Mouse (Mus musculus): Measurements from ENCODE around the gene Glrb. TPM values are rescaled to one million over a fixed set of nuclear protein-coding genes. Genes with fewer than 3 reads are reported as not detected.

Gene Glrb
- polyA plus RNA-seq, 1 experiment from 2014 or later = 13.6 TPM

DNA sequence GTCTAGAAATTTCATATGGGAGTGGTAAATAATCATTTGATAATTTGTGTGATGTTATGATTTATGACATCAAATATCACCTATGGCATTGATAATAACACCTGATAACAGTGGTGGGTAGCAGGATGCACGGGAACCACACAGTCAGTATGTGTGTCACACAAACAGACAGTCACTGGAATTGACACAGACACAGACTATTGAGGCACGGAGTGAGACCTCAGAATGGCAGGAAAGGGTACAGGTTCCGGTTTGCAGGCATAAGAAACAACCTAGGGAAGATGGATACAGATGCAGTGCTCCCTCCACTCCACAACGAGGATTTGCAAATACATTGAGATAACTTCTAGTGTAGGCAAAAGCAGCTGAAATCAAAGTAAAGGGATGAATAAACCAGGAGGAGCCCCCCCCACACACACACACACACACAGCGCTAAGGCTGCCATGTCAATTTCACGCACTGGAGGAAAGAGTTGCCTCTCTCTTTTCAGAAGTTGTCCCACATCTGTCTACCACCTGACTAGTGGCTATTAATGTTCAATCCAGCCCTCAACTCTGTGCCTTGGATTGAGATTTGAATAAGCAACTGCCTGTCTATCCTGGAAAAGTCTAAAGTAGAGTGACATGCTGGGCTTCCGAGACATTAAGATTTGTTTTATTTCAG is 38.6 kb downstream of the Glrb start:
- H3K9ac ChIP-seq = no peak overlapping the region
- no peaks in the 10 kb centered on the region for H3K9me3 ChIP-seq
- no peak overlapping the region for H3K27ac ChIP-seq
- H3K4me3 ChIP-seq = no peak overlapping the region
- no peak overlapping the region for H3K4me2 ChIP-seq (replicated peaks)
- no peaks in the 10 kb centered on the region for H3K4me1 ChIP-seq
- H3K27me3 ChIP-seq (replicated peaks) = no peaks in the 10 kb centered on the region
- H3K36me3 ChIP-seq = no peaks in the 10 kb centered on the region
- no peak for ATAC-seq (ENCODE audit: low FRiP score, low read depth)
- WGBS = 75% methylated on average over 7 of the region's 7 CpGs

DNA sequence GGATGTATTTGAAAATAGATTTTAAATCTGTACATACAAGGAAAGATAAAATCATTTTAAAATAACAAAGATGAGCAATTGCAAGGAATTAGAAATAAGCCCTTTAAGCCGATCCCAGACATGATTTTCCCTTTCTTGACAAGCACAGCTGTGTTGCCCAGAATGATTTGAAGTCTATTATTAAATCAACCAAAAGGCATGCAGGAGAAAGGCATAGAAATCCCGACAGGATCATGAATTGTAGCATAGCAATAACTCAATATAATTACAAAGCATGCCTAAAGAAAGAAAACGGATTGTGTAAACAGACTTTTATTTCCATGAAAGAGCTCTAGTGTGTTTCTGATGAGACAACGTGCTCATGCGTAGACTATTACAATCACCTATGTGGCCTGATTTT is 39.4 kb downstream of the Glrb start:
- Histone ChIP-seq H3K27me3 (replicated peaks) (no peaks in the 10 kb centered on the region), H3K4me1 (no peaks in the 10 kb centered on the region), H3K36me3 (no peaks in the 10 kb centered on the region), H3K4me2 (replicated peaks) (no peak overlapping the region), H3K9ac (no peak overlapping the region), H3K27ac (no peak overlapping the region), H3K4me3 (no peak overlapping the region), H3K9me3 (no peaks in the 10 kb centered on the region)
- 29% methylated on average over 5 of the region's 5 CpGs for WGBS
- ATAC-seq (ENCODE audit: low FRiP score, low read depth) = no peak

DNA sequence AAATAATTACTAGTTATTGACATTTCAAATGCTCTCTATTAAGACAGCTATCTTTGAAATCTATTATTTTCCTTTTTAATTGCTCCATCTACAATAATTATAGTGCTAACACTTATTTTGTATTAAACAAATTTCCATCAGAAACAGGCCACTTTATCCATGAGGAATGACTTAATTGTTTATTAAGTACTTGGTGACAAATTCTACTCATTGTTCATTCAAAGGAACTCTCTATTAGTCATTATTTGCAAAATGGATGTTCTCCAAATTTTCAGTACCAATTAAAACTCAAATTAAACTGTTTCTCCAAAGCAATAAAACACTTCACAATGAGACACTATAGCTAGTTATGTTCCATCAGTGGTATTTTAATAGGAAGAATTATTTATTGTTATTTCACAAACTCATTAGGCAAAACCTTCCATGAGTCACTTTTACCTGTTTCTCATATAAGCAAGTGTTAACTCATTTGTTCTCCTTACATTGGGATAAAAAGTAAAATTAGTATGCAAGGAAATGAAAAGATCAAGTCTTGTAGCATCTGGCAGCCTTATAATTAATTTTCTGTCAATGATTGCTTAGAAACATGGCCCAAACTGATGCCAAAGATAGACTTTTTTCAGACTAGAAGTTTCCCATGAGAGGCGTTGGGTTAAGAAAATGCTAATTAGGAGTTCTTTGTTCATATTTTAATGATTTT is 41.8 kb downstream of the Glrb start:
- no peaks in the 10 kb centered on the region for H3K9me3 ChIP-seq
- no peaks in the 10 kb centered on the region for H3K27me3 ChIP-seq (replicated peaks)
- 90% methylated on average over 1 of the region's 1 CpGs for WGBS
- no peak overlapping the region for H3K4me2 ChIP-seq (replicated peaks)
- ATAC-seq (ENCODE audit: low FRiP score, low read depth) = no peak
- H3K27ac ChIP-seq = no peak overlapping the region
- H3K4me3 ChIP-seq = no peak overlapping the region
- no peaks in the 10 kb centered on the region for H3K4me1 ChIP-seq
- H3K36me3 ChIP-seq = no peaks in the 10 kb centered on the region
- H3K9ac ChIP-seq = no peak overlapping the region

DNA sequence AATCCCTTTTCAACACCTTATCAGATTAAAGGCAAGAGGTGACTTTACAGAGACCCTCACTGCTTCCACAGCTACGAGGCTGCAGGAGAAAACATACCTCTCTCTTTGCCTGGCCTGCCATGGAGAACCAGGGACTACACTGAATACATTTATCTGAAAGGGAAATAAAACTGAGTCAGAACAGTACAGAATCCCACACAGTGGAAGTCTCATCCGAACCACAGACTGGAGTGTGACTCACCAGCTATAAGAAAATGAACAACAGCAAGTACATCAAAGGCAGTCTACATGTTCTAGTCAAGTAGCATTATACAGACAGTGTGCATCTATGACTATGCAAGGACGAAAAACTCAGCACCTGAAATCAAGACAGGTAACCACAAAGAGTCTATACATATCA is 46.1 kb downstream of the Glrb start:
- WGBS = 87% methylated on average over 3 of the region's 3 CpGs
- H3K27ac ChIP-seq = no peak overlapping the region
- no peak for ATAC-seq (ENCODE audit: low FRiP score, low read depth)

DNA sequence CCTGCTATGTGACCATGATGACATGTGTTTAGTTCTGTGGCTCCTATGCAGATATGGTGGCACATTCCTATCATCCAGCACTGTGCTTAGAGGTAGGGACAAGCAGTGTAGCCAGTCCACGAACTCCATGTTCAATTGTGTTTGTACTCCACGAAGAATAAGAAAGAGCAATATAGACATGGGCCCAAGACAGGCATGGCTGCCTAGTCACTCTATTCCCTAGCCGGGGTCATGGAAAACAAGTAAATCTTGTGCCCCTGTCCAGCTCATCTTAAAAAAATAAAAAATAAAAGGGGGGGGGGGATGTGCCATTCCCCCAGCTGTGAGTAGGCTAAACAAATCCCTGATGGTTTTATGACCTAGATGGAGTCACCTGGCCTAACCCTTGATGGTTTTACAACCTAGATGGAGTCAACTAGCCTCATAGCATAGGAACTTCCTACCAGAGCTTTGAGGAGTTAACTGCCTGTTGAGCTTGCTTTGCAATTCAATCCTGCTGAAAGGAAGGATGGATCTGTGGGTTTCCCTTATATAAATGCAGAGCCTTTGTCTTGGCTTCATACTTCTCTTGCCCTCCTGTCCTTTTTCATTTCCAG is 60.5 kb downstream of the Glrb start:
- no peaks in the 10 kb centered on the region for H3K4me1 ChIP-seq
- H3K4me2 ChIP-seq (replicated peaks) = no peak overlapping the region
- H3K9ac ChIP-seq = no peak overlapping the region
- H3K27me3 ChIP-seq (replicated peaks) = no peaks in the 10 kb centered on the region
- no peak overlapping the region for H3K27ac ChIP-seq
- H3K36me3 ChIP-seq = no peaks in the 10 kb centered on the region
- H3K9me3 ChIP-seq = no peaks in the 10 kb centered on the region
- no peak for ATAC-seq (ENCODE audit: low FRiP score, low read depth)
- no peak overlapping the region for H3K4me3 ChIP-seq
- 85% methylated on average over 3 of the region's 3 CpGs for WGBS

More for the DNA sequence above, 46.1 kb downstream of the Glrb start:
- no peaks in the 10 kb centered on the region for H3K36me3 ChIP-seq
- no peak overlapping the region for H3K9ac ChIP-seq
- H3K27me3 ChIP-seq (replicated peaks) = no peaks in the 10 kb centered on the region
- H3K4me2 ChIP-seq (replicated peaks) = no peak overlapping the region
- H3K9me3 ChIP-seq = no peaks in the 10 kb centered on the region
- no peak overlapping the region for H3K4me3 ChIP-seq
- H3K4me1 ChIP-seq = no peaks in the 10 kb centered on the region

DNA sequence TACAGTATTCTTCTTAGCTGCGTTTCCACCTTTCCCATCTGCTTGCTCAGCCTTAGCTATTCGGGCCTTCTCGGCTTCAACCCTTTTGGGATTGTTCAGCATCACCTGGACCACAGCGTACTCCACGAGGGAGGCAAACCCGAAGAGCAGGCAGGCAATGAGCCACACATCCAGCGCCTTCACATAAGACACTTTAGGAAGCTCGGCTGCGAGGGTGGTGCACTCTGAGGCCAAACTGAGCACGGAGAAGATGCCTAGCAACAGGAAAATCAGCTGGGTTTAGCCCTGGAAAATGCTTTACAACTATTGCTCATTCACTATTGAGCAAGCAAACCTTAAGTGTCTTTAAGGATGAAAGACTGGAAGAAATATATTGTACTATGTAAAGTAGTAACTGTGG is 62.5 kb downstream of the Glrb start:
- no peak overlapping the region for H3K27ac ChIP-seq
- no peaks in the 10 kb centered on the region for H3K27me3 ChIP-seq (replicated peaks)
- 84% methylated on average over 10 of the region's 10 CpGs for WGBS
- no peak overlapping the region for H3K9ac ChIP-seq
- ATAC-seq (ENCODE audit: low FRiP score, low read depth) = no peak
- H3K4me2 ChIP-seq (replicated peaks) = no peak overlapping the region
- H3K9me3 ChIP-seq = no peaks in the 10 kb centered on the region
- H3K4me3 ChIP-seq = no peak overlapping the region
- no peaks in the 10 kb centered on the region for H3K4me1 ChIP-seq
- H3K36me3 ChIP-seq = no peaks in the 10 kb centered on the region

DNA sequence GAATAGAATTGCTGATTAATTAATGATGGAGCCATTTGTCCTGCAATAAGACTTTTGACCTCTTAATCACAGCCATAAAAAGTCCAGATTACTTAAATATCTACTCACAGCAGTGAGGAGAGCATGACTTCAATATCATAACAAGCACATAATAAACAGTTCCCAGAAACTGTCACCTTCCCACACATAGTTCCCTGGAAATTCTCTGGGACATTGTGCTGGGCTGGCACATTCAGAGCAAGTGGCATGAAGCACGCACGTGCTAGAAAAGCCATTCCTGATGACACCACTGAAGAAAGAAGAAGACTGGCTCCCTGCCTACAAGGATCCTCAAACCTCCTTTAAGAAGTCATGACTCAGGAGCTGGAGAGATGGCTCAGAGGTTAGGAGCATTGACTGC is 67.8 kb downstream of the Glrb start:
- no peaks in the 10 kb centered on the region for H3K36me3 ChIP-seq
- H3K4me3 ChIP-seq = no peak overlapping the region
- H3K27ac ChIP-seq = no peak overlapping the region
- no peak overlapping the region for H3K4me2 ChIP-seq (replicated peaks)
- H3K9ac ChIP-seq = no peak overlapping the region
- no peaks in the 10 kb centered on the region for H3K27me3 ChIP-seq (replicated peaks)
- ATAC-seq (ENCODE audit: low FRiP score, low read depth) = no peak
- H3K9me3 ChIP-seq = no peaks in the 10 kb centered on the region
- H3K4me1 ChIP-seq = no peaks in the 10 kb centered on the region
- WGBS = 78% methylated on average over 2 of the region's 2 CpGs

DNA sequence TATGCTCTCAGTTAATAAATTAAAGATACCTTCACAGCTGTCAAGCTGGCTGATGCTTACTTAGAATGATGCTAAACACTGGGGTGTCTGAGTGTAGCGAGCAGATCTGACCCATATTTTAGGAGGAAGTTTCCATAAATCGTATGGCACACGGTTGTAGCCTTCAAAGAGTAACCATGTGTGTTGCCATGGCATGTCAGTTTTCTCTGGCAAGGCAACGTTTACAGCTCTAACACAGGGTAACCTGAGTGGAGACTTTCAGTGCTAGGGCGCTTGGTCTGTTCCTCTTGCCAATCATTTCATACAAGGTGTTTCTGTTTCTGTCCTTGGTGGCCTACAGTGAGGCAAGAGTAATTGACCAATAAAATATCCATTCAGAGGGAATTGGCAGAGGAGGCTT is 73.6 kb downstream of the Glrb start:
- Histone ChIP-seq H3K4me2 (replicated peaks) (no peak overlapping the region), H3K36me3 (no peaks in the 10 kb centered on the region), H3K27me3 (replicated peaks) (no peaks in the 10 kb centered on the region), H3K9me3 (no peaks in the 10 kb centered on the region), H3K4me1 (no peaks in the 10 kb centered on the region), H3K4me3 (no peak overlapping the region), H3K27ac (no peak overlapping the region), H3K9ac (no peak overlapping the region)
- no peak for ATAC-seq (ENCODE audit: low FRiP score, low read depth)
- WGBS = 75% methylated on average over 5 of the region's 5 CpGs

DNA sequence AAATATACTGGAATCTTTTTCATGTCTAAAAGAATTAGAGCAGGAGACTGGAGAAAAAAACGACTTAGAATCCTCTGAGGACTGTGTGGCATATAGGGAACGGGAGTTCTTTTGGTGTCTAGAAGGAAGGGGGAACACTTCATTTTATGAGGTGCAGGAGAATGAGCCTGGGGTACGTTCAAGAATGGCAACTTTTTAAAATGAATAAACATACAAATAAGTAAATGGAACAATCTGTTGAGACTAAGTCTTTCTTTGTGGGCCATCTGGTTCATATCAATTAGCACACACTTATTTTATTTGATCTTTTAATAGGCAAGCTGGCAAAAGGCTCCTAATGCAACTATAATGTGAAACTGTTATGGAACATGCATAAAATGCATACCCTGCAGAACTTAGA is 75.9 kb downstream of the Glrb start:
- Histone ChIP-seq H3K4me3 (no peak overlapping the region), H3K9me3 (no peaks in the 10 kb centered on the region), H3K4me2 (replicated peaks) (no peak overlapping the region), H3K27ac (no peak overlapping the region), H3K4me1 (no peaks in the 10 kb centered on the region), H3K36me3 (no peaks in the 10 kb centered on the region), H3K9ac (no peak overlapping the region), H3K27me3 (replicated peaks) (no peaks in the 10 kb centered on the region)
- WGBS = 64% methylated on average over 3 of the region's 3 CpGs
- ATAC-seq (ENCODE audit: low FRiP score, low read depth) = no peak

DNA sequence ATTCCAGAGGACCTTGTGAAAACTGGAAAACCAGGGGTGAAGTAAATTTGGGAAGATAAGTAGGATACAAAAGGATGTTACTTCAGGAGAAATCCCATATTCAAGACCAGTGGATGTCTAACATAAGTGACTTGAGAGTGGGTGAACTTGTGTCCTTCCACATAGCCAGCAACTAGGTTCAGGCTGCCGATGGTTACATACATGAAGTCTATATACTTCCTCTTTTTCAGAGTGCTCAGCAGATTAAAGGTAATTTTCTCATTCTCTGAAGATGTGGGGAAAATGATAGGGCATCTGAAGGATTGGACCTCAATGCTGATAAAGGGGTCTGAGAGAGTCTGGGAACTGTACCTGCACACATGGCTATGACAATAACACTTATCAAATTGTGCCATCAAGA is 89.5 kb downstream of the Glrb start:
- H3K9ac ChIP-seq = no peak overlapping the region

DNA sequence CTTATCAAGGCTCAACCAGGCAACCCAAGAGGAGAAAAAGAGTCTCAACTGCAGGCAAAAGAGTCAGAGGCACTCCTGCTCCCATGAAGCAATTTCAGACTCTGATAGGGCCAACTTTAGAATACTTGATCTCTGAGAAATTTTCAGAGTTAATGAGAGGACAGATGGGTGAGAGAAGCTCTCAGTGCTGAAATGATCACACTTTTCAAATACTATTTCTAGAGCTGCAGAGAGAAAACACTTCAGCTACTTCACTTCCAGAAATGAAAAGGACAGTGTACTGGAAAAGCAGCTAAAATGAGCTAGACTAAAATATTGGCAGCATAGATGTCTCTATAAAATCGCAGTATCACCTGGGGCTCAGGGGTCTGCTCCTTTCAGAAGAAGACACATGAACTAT is 94.8 kb downstream of the Glrb start:
- H3K4me3 ChIP-seq = no peak overlapping the region
- 94% methylated on average over 1 of the region's 1 CpGs for WGBS
- ATAC-seq (ENCODE audit: low FRiP score, low read depth) = no peak
- H3K9me3 ChIP-seq = no peaks in the 10 kb centered on the region
- no peaks in the 10 kb centered on the region for H3K4me1 ChIP-seq
- no peak overlapping the region for H3K4me2 ChIP-seq (replicated peaks)
- no peaks in the 10 kb centered on the region for H3K27me3 ChIP-seq (replicated peaks)
- H3K27ac ChIP-seq = no peak overlapping the region
- H3K36me3 ChIP-seq = no peaks in the 10 kb centered on the region
- no peak overlapping the region for H3K9ac ChIP-seq

More for the DNA sequence above, 89.5 kb downstream of the Glrb start:
- no peak for ATAC-seq (ENCODE audit: low FRiP score, low read depth)
- 89% methylated on average over 1 of the region's 1 CpGs for WGBS
- H3K4me3 ChIP-seq = no peak overlapping the region
- H3K9me3 ChIP-seq = no peaks in the 10 kb centered on the region
- H3K4me2 ChIP-seq (replicated peaks) = no peak overlapping the region
- no peaks in the 10 kb centered on the region for H3K4me1 ChIP-seq
- no peak overlapping the region for H3K27ac ChIP-seq
- no peaks in the 10 kb centered on the region for H3K27me3 ChIP-seq (replicated peaks)
- H3K36me3 ChIP-seq = no peaks in the 10 kb centered on the region

DNA sequence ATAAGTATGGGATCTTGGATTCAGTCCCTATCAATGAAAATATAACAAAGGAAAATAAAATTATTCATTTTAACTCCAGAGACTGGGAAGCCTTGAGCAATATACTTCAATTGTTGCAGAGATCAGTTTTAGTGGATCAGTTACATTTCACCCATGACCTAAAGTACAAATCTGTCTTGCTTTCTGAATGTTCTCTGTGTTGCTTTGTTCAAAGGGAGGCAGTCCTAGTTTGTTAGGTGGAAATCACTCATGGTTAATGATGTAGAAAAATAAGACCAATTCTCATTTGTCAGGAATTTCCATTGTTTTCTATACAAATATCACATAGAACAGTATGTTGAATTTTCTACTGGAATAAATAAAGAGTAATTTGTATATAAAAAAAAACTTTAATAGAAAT is 99.7 kb downstream of the Glrb start:
- ATAC-seq (ENCODE audit: low FRiP score, low read depth) = no peak
- H3K27ac ChIP-seq = no peak overlapping the region
- H3K9ac ChIP-seq = no peak overlapping the region
- H3K36me3 ChIP-seq = no peaks in the 10 kb centered on the region
- H3K4me1 ChIP-seq = no peaks in the 10 kb centered on the region
- no peak overlapping the region for H3K4me3 ChIP-seq
- no peaks in the 10 kb centered on the region for H3K9me3 ChIP-seq
- H3K4me2 ChIP-seq (replicated peaks) = no peak overlapping the region
- H3K27me3 ChIP-seq (replicated peaks) = no peaks in the 10 kb centered on the region

DNA sequence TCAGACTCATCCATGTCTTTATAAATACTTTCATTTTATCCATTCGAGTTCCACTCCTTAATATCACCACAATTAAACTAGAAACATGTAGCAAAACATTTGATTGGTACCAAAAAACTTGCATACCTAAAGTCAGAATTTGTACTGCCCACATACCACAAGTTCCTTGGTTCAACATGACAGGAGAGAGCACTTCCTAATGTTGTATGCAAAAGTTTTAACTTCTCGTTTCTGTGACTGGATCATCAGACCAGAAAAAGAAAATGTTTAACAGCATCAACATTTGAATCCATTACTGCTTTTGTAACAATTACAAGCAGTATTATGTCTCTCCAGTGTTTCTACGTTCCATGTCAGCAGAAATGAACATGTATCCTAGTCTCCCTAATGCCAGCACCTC is 101.2 kb downstream of the Glrb start:
- no peaks in the 10 kb centered on the region for H3K4me1 ChIP-seq
- no peak overlapping the region for H3K27ac ChIP-seq
- no peak overlapping the region for H3K9ac ChIP-seq
- no peaks in the 10 kb centered on the region for H3K27me3 ChIP-seq (replicated peaks)
- no peaks in the 10 kb centered on the region for H3K36me3 ChIP-seq
- no peak overlapping the region for H3K4me2 ChIP-seq (replicated peaks)
- ATAC-seq (ENCODE audit: low FRiP score, low read depth) = no peak
- WGBS = 87% methylated on average over 3 of the region's 3 CpGs
- H3K9me3 ChIP-seq = no peaks in the 10 kb centered on the region
- H3K4me3 ChIP-seq = no peak overlapping the region

Measured in neural tube, embryonic 12.5 days (tissue).